Mouse (Mus musculus) cerebellum, postnatal 36 days (tissue): Measurements from ENCODE around the gene Slc1a2.

Experiments
- DNase-seq, 2 experiments: peaks; one replicate each; pipeline ENCODE4 v3.0.0; 2021 to 2022; ENCODE audit warnings: mixed read lengths in 2 of 2

The Slc1a2 gene

DNA sequence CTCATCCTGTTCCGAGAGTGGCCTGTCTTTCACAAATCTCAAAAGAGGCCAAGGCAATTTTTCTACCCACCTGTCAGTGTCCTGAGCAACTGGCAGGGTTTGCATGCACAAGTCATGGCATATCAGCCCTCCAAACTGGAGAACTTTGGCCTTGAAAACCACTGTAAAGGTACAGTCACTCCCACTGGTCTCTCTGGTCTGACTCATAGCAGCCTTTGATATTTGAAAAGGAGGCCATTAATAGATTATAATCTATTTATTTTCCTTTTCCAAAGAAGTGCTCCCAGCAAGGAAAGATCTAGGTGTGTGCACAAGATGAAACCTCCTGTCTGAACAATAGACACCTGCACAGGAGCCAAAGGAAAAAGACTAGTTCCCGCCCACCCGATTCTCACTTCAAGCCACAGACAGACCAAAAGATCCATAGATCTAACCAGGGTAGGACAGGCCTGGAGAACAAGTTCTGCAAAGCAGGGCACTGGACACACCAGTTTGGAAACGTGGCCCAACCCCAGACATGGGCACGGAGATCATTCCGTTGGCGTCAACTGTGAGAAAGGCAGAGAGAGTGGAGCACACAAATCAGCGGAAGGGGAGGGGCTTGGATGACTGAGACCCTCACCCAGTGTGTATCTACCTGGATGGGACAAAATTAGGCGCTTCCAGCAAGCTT, 167.6 kb downstream of the Slc1a2 start:
- no peak for DNase-seq

DNA sequence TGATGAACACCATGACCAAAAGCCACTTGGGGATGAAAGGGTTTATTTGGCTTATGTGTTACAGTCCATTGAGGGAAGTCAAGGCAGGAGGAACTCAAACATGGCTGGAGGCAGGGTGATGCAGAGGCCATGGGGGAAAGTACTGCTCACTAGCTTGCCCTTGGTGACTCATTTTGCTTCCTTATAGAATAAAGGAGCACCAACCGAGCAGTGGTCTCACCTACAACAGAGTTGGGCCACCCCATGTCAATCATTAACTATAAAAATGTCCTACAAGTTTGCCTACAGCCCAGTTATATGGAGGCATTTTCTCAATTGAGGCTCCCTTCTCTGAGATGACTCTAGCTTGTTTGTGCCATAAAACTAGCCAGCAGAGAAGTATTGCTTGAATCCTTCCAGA, 169.4 kb downstream of the Slc1a2 start:
- DNase-seq: no peak

DNA sequence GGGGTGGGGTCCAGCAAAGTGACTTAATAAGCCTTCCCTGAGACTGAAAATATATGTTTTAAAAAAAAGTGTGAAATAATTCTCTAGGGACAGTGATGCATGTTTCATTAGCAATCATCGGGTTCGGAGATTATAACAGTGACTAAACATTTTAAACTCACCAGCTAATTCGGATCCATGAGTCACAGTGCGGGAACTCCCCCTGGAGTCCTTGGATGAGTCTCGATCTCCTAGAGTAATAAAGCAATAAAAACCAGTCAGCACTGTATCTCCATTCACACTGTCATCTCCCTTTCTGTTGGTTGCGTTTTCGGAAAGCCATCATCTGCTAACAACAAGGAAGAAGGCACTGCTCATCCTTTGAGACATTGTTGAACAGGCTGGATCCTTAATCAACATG, 169.9 kb downstream of the Slc1a2 start:
- no peak for DNase-seq

DNA sequence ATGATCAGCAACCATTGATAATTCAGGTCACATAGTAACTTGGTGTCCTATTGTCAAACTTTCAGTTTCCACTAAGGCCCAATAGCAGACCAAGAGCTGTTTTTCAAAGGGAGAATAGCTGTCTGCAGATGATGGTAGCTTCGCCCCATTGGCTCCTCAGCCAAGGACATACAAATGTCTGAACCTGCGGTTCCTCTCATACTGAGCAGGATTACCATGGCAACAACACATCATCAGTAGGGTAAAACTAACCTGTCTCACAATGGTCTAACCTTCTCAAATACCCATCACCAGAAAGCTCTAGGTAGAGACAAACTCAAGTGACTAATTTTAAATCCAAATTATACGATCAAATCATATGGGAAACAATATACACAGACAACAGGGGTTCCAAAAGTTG, 170.7 kb downstream of the Slc1a2 start:
- peak; percentile 45 to 66 for DNase-seq

- DNase-seq: no peak
Observed at GRCm38 (mm10) chr2:102831547-102831946, 173.1 kb downstream of the Slc1a2 start.

DNA sequence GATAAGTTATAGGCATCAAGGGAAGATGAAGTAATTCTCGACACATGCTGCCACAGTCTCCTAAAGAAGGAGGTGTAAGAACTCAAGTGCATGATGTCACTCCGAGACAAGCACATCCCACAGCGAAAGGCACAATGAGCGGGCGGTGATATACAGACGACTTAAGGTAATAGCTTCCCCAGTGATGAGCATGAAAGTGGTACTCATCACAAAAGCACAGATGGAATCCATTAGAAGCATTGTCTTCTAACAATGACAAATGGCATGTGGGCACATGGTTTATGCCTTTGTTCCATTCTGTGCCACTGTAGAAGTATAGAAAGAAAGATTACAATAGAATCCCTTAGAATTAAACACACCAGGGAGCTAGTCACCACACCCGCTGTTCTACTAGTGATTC, 179.7 kb downstream of the Slc1a2 start:
- no peak for DNase-seq
